Mouse (Mus musculus): ENCODE data around the gene Olfr316. TPM values are rescaled to one million over a fixed set of nuclear protein-coding genes. Genes with fewer than 3 reads are reported as not detected.

Gene Olfr316
- total RNA-seq, 2 experiments from 2014 or later = 1.2 to 1.4 TPM

DNA sequence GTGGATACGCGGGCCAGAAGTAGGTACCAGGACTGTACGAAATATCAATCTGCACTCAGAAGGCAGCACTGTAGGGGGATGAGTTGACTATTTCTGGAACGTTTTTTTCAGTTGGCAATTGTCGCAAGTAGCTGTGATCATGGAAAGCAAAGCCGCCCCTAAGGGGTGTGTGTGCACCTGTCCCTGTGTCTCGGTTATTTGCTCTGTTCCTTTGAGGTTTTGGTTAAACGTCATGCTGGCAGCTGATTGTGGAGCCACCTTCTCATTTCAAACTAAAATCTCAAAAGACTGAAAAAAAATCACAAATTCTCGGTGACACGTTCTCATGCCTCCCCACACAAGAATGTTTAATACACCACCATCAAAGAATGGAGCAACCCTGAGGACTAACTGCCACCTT is 35.1 kb downstream of the Olfr316 start:
- DNase-seq (ENCODE audit: extremely low spot score in 1 of 2, low spot score in 2 of 2) = no peak
- no peak for TF ChIP-seq CTCF (IDR thresholded peaks at IDR 0.05)
- H3K4me3 ChIP-seq = no peak overlapping the region
- no peak overlapping the region for H3K27ac ChIP-seq
- intact Hi-C loops (cut with DNase I) = no loop called here

- intact Hi-C loops (cut with DNase I) = no loop called here
- Histone ChIP-seq H3K27ac (no peak overlapping the region), H3K4me3 (no peak overlapping the region)
- DNase-seq (ENCODE audit: extremely low spot score in 1 of 2, low spot score in 2 of 2) = no peak
- no peak for TF ChIP-seq CTCF (IDR thresholded peaks at IDR 0.05)
Observed at GRCm38 (mm10) chr11:58788346-58788745, 35.8 kb downstream of the Olfr316 start.

GRCm38 (mm10) chr11:58789532-58789931 is 37.0 kb downstream of the Olfr316 start:
- H3K27ac ChIP-seq = no peak overlapping the region
- H3K4me3 ChIP-seq = no peak overlapping the region
- no peak for TF ChIP-seq CTCF (IDR thresholded peaks at IDR 0.05)
- no peak for DNase-seq (ENCODE audit: extremely low spot score in 1 of 2, low spot score in 2 of 2)
- intact Hi-C loops (cut with DNase I) = no loop called here

DNA sequence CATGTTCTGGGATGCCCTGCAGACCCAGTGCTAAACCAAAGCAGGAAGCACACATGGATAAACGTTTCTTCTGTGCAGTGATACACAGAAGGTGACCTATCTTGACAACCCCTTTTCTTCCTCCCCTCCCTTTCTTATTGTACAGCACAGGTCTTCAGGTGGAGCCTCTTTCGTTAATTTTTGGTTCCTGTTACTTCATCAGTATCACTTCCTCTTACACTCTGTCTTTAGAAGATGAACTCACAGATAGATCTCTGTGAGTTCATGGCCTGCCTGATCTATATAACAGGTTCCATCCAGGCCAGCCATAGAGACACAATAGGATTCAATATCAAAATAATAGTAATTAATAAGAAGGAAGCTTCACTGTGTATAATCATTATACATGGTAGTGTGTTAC is 37.5 kb downstream of the Olfr316 start:
- Histone ChIP-seq H3K4me3 (no peak overlapping the region), H3K27ac (no peak overlapping the region)
- no peak for DNase-seq (ENCODE audit: extremely low spot score in 1 of 2, low spot score in 2 of 2)
- intact Hi-C loops (cut with DNase I) = no loop called here
- TF ChIP-seq CTCF (IDR thresholded peaks at IDR 0.05) = no peak

DNA sequence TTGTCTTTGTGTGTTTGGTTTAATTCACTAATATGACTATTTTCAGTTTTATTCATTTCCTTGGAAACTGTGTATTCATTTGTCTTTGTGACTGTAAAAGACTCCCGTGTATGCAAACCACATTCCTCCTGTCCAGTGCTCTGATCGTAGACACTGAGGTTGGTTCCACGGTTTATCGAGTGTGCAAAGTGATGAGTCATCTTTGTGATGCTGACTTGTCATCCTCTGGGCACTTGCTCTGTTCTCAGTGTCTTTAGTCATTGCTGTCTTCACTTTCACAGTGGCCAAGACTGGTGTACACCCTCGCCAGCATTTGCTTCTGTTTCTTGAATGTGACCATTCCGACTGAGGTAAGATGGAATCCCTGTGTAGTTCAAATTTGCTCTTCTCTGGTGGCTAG is 38.1 kb downstream of the Olfr316 start:
- no peak for TF ChIP-seq CTCF (IDR thresholded peaks at IDR 0.05)
- DNase-seq (ENCODE audit: extremely low spot score in 1 of 2, low spot score in 2 of 2) = peak in 1 of 2 experiments; percentile 6
- H3K4me3 ChIP-seq = no peak overlapping the region
- no peak overlapping the region for H3K27ac ChIP-seq
- intact Hi-C loops (cut with DNase I) = no loop called here

DNA sequence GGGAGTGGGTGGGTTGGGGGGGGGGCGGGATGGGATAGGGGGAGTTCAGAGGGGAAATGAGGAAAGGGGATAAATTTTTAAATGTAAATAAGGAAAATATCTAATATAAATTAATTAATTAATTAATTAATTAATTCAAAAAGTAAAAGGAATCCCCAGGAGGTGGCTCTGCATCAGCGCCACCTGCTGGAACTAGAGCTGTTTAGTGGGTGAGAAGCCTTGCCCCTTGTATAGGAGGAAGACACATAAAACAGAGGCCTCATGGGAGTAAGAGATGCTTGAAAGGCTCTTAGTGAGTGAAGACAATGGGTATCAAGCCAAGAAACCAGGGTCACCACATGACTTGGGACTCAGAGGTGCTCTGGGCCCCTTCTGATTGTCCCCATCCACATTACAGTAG is 43.3 kb downstream of the Olfr316 start:
- Histone ChIP-seq H3K4me3 (no peak overlapping the region), H3K27ac (no peak overlapping the region)
- intact Hi-C loops (cut with DNase I) = no loop called here
- TF ChIP-seq CTCF (IDR thresholded peaks at IDR 0.05) = no peak; the same call in 1 of the 2 replicates
- DNase-seq (ENCODE audit: extremely low spot score in 1 of 2, low spot score in 2 of 2) = no peak

DNA sequence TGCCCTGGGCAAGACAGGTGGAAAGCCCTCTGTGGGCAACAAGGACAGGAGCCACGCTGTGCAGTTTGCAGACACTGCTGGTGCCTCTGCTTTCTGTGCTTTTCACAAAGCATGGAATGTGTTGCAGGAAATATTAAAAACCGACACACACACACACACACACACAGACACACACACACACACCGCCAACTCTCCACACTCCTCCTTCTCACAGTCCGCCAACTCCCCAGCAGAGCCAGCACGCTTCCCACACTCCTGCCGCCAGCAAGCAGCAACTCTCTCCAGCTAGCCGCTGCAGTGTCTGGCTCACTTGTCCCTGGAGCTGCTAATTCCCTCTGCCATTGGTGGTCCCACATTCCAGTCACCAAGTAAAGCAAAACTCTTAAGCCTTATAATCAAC is 44.3 kb downstream of the Olfr316 start:
- intact Hi-C loops (cut with DNase I) = no loop called here
- no peak for TF ChIP-seq CTCF (IDR thresholded peaks at IDR 0.05)
- no peak overlapping the region for H3K4me3 ChIP-seq
- DNase-seq (ENCODE audit: extremely low spot score in 1 of 2, low spot score in 2 of 2) = peak; percentile 66
- no peak overlapping the region for H3K27ac ChIP-seq

GRCm38 (mm10) chr11:58799747-58800146 is 47.2 kb downstream of the Olfr316 start:
- H3K4me3 ChIP-seq = no peak overlapping the region
- no peak overlapping the region for H3K27ac ChIP-seq
- intact Hi-C loops (cut with DNase I) = no loop called here
- DNase-seq (ENCODE audit: extremely low spot score in 1 of 2, low spot score in 2 of 2) = no peak
- no peak for TF ChIP-seq CTCF (IDR thresholded peaks at IDR 0.05)

- intact Hi-C loops (cut with DNase I) = no loop called here
- TF ChIP-seq CTCF (IDR thresholded peaks at IDR 0.05) = no peak
- Histone ChIP-seq H3K27ac (no peak within 1 kb of the TSS), H3K4me3 (no peak within 1 kb of the TSS)
- peak in 1 of 2 experiments; percentile 16 for DNase-seq (ENCODE audit: extremely low spot score in 1 of 2, low spot score in 2 of 2)
Observed at GRCm38 (mm10) chr11:58801558-58802228, 49.2 kb downstream of the Olfr316 start, which contains the start of gene Fam183b. Fam183b (minus strand) TSS chr11:58801960.

DNA sequence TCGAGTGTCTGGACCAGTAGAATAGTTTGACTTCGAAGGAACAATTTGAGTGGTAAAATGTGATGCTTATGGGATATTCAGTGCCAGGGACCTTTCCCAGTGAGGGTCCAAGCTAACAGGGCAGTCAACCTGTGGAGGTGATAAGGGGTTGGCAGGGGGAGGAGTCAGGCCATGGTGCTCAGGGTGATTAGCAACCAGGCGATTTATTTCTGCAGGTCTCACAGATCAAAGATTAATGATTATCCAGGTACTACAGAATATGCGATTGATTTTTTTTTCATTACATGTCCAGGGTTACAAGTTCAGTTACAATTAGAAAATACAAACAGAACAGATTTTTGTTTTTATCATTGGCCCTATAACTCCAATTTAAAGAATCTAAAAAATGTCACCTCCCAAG is 51.3 kb downstream of the Olfr316 start:
- intact Hi-C loops (cut with DNase I) = no loop called here
- no peak for TF ChIP-seq CTCF (IDR thresholded peaks at IDR 0.05)
- H3K4me3 ChIP-seq = no peak overlapping the region
- DNase-seq (ENCODE audit: extremely low spot score in 1 of 2, low spot score in 2 of 2) = no peak
- H3K27ac ChIP-seq = no peak overlapping the region

GRCm38 (mm10) chr11:58804393-58804792 is 51.9 kb downstream of the Olfr316 start:
- intact Hi-C loops (cut with DNase I) = no loop called here
- no peak overlapping the region for H3K27ac ChIP-seq
- no peak for TF ChIP-seq CTCF (IDR thresholded peaks at IDR 0.05)
- H3K4me3 ChIP-seq = no peak overlapping the region
- no peak for DNase-seq (ENCODE audit: extremely low spot score in 1 of 2, low spot score in 2 of 2)

Other genes starting within 250 kb of the Olfr316 start
- gene Olfr330, start 217.9 kb upstream of the Olfr316 start, total RNA-seq (2021) = not detected
- gene Olfr329-ps, start 206.3 kb upstream of the Olfr316 start, total RNA-seq (2021) = not detected
- gene Olfr328, start 197.1 kb upstream of the Olfr316 start, total RNA-seq (2021) = under 1 TPM; 0.12 to 0.27 TPM
- gene Olfr224, start 182.2 kb upstream of the Olfr316 start, total RNA-seq (2021) = not detected
- not detected for gene Olfr325, start 175.0 kb upstream of the Olfr316 start, total RNA-seq (2021)
- not detected for gene Olfr324, start 157.6 kb upstream of the Olfr316 start, total RNA-seq (2021)
- not detected for gene 2210407C18Rik, start 136.7 kb upstream of the Olfr316 start, total RNA-seq (2021)
- gene Olfr323, start 122.2 kb upstream of the Olfr316 start, total RNA-seq (2021) = not detected
- not detected for gene Trim58, start 112.3 kb upstream of the Olfr316 start, total RNA-seq (2021)
- gene Olfr322, start 94.0 kb upstream of the Olfr316 start, total RNA-seq (2021) = not detected
- gene Olfr320, start 71.6 kb upstream of the Olfr316 start, total RNA-seq (2021) = not detected
- not detected for gene Olfr319, start 53.6 kb upstream of the Olfr316 start, total RNA-seq (2021)
- not detected for gene Olfr318, start 28.7 kb upstream of the Olfr316 start, total RNA-seq (2021)
- under 1 TPM in 1 of 2 experiments, not detected in 1; 0.23 TPM for gene Olfr317, start 13.5 kb upstream of the Olfr316 start, total RNA-seq (2021)
- not detected for gene Olfr315, start 20.5 kb downstream of the Olfr316 start, total RNA-seq (2021)
- gene Olfr314, start 30.2 kb downstream of the Olfr316 start, total RNA-seq (2021) = not detected
- gene Fam183b, start 49.2 kb downstream of the Olfr316 start, total RNA-seq (2021) = 1 to 10 TPM; 1.4 to 3.5 TPM
- gene Olfr313, start 62.3 kb downstream of the Olfr316 start, total RNA-seq (2021) = not detected
- under 1 TPM in 1 of 2 experiments, not detected in 1; 0.09 TPM for gene Olfr312, start 76.5 kb downstream of the Olfr316 start, total RNA-seq (2021)
- under 1 TPM in 1 of 2 experiments, not detected in 1; 0.26 TPM for gene Olfr311, start 86.5 kb downstream of the Olfr316 start, total RNA-seq (2021)
- 10 to 100 TPM; 17.3 to 20.2 TPM for gene Gm12258, start 94.4 kb downstream of the Olfr316 start, total RNA-seq (2021)
- 10 to 100 TPM; 10.9 to 11.5 TPM for gene 2810021J22Rik, start 114.5 kb downstream of the Olfr316 start, total RNA-seq (2021)
- 1 to 10 TPM; 8.2 to 9.0 TPM for gene Zfp39, start 151.5 kb downstream of the Olfr316 start, total RNA-seq (2021)
- gene Btnl10, start 165.2 kb downstream of the Olfr316 start, total RNA-seq (2021) = not detected
- 100 to 1,000 TPM; 445 to 469 TPM for gene Rnf187, start 186.2 kb downstream of the Olfr316 start, total RNA-seq (2021)
- 10 to 100 TPM; 88.5 to 98.9 TPM for gene Hist3h2ba, start 196.2 kb downstream of the Olfr316 start, total RNA-seq (2021)
- gene Hist3h2a, start 202.0 kb downstream of the Olfr316 start, total RNA-seq (2021) = 10 to 100 TPM; 55.5 to 59.1 TPM
- gene Trim17, start 202.0 kb downstream of the Olfr316 start, total RNA-seq (2021) = 1 to 10 TPM; 4.8 to 4.9 TPM
- gene Trim11, start 225.4 kb downstream of the Olfr316 start, total RNA-seq (2021) = 10 to 100 TPM; 25.6 to 26.1 TPM

All from left cerebral cortex, adult 2 months (tissue).